Mouse (Mus musculus): Measurements from ENCODE around the gene Fam189a2.

The Fam189a2 gene

GRCm38 (mm10) chr19:23924791-23925190 lies 106.0 kb downstream of the Fam189a2 start:
- DNase-seq, result peak; percentile 51 to 54

- no peak for DNase-seq
Measured at GRCm38 (mm10) chr19:23924057-23924456, 106.8 kb downstream of the Fam189a2 start.
